In genomic region chr1:59592359-59592758, GRCm38 (mm10) we compare ENCODE assay signal across 8 mouse cellular contexts.
DNase-seq lines count a peak whose midpoint lies in the region; ATAC-seq lines count a peak whose summit lies in the region.

No protein-coding gene starts in this region.

- peak; percentile 97 for ATAC-seq in frontal cortex, adult (ENCODE audit: low TSS enrichment)
- no peak for ATAC-seq in neural tube, embryonic 11.5 days (ENCODE audit: insufficient read depth, low FRiP score, low TSS enrichment)

- DNase-seq in frontal cortex, postnatal 14 days (ENCODE audit: low spot score in 2 of 2) = no peak
- DNase-seq in neural tube, embryonic 11.5 days (ENCODE audit: low spot score) = no peak
- DNase-seq in neural tube, embryonic 10.5 days (ENCODE audit: extremely low spot score, low spot score) = no peak
- DNase-seq in left cerebral cortex, postnatal 36 days (ENCODE audit: low spot score in 2 of 2) = peak; percentile 41 to 44
- peak; percentile 69 for DNase-seq in retina, postnatal 1 day
- DNase-seq in adrenal gland, postnatal 4 days (ENCODE audit: low spot score in 2 of 2) = no peak
- no peak for DNase-seq in urinary bladder, postnatal 4 days (ENCODE audit: low spot score in 2 of 2)

- peak overlapping the region; percentile 24; the same call in 1 of the 2 replicates for H3K4me2 ChIP-seq in neural tube, embryonic 11.5 days (ENCODE audit: low read depth)

- H3K4me1 ChIP-seq in neural tube, embryonic 11.5 days (ENCODE audit: control insufficient read depth, insufficient read depth, low read length) = no peaks in the 10 kb centered on the region

- H3K4me3 ChIP-seq in neural tube, embryonic 11.5 days (ENCODE audit: low read depth, low read length) = no peak overlapping the region

- H3K9me3 ChIP-seq in neural tube, embryonic 11.5 days (ENCODE audit: control insufficient read depth, low read length) = no peaks in the 10 kb centered on the region

- 8% methylated on average over 10 of the region's 10 CpGs for WGBS in neural tube, embryonic 11.5 days

- no peak overlapping the region for H3K27ac ChIP-seq in neural tube, embryonic 11.5 days (ENCODE audit: low read depth, low read length)

- intact Hi-C loops in left cerebral cortex, postnatal 36 days (cut with DNase I) = no loop called here

- H3K36me3 ChIP-seq in neural tube, embryonic 11.5 days (ENCODE audit: control insufficient read depth, insufficient read depth, low read length) = no peaks in the 10 kb centered on the region

- H3K27me3 ChIP-seq in neural tube, embryonic 11.5 days (ENCODE audit: control insufficient read depth, insufficient read depth, low read length) = peaks cover 5% of the 10 kb centered on the region; the same call in 1 of the 2 replicates

- no peak overlapping the region for H3K9ac ChIP-seq in neural tube, embryonic 11.5 days (ENCODE audit: low read length)

Comparison
In these comparisons a context has a peak if more than half of its experiments do, and no peak if none do; other contexts are left out.
1. DNase-seq: peak in left cerebral cortex, postnatal 36 days (2 of 2) and retina, postnatal 1 day (single experiment); none in frontal cortex, postnatal 14 days (0 of 2), neural tube, embryonic 11.5 days (single experiment), neural tube, embryonic 10.5 days (single experiment), adrenal gland, postnatal 4 days (0 of 2) and urinary bladder, postnatal 4 days (0 of 2).